Mouse (Mus musculus) embryonic facial prominence, embryonic 15.5 days (tissue): ENCODE measurements around the gene Tmem110. TPM values are rescaled to one million over a fixed set of nuclear protein-coding genes. Genes with fewer than 3 reads are reported as not detected.

Experiments used
- ATAC-seq: fragments of 200-750 bp; cut with Nextera tagmentation; 2 replicates; pipeline ENCODE4 v1.8.0; 2017; ENCODE audit warnings: low read depth, moderate TSS enrichment; ENCODE audit not compliant: insufficient number of reproducible peaks, low FRiP score, low TSS enrichment
- H3K27ac ChIP-seq: fragments of 300-500 bp; sonication (generic); replicated peaks from 2 replicates; pipeline ENCODE4 v1.5.1; 2015; ENCODE audit warnings: mild to moderate bottlenecking, inconsistent platforms
- H3K27me3 ChIP-seq: fragments of 300-500 bp; sonication (generic); 2 replicates; pipeline ENCODE4 v1.6.1; 2015; ENCODE audit warnings: inconsistent platforms
- H3K36me3 ChIP-seq: fragments of 300-500 bp; sonication (generic); 2 replicates; pipeline ENCODE4 v1.6.1; 2015; ENCODE audit warnings: mild to moderate bottlenecking, inconsistent platforms
- H3K4me1 ChIP-seq: fragments of 300-500 bp; sonication (generic); 2 replicates; pipeline ENCODE4 v1.6.1; 2015; ENCODE audit warnings: inconsistent platforms
- H3K4me2 ChIP-seq: fragments of 300-500 bp; sonication (generic); replicated peaks from 2 replicates; pipeline ENCODE4 v1.6.1; 2015; ENCODE audit warnings: mild to moderate bottlenecking, inconsistent platforms
- H3K4me3 ChIP-seq: fragments of 300-500 bp; sonication (generic); replicated peaks from 2 replicates; pipeline ENCODE4 v1.5.1; 2015; ENCODE audit warnings: mild to moderate bottlenecking, inconsistent platforms
- H3K9ac ChIP-seq: fragments of 300-500 bp; sonication (generic); 2 replicates; pipeline ENCODE4 v1.6.1; 2015; ENCODE audit warnings: inconsistent platforms
- H3K9me3 ChIP-seq: fragments of 300-500 bp; sonication (generic); replicated peaks from 2 replicates; pipeline ENCODE4 v1.6.1; 2016; ENCODE audit warnings: inconsistent platforms
- WGBS: fragments of 180-500 bp; shearing (Covaris S2); methylation state at CpG from one replicate; pipeline ENCODE4 v1.1.7; 2015; 5-methylcytosine and 5-hydroxymethylcytosine counted together
- polyA plus RNA-seq: library from polyadenylated mRNA; unstranded; fragments of >200 nt; fragmentation: Nextera tagmentation; extraction: Ambion mirVana; gene quantifications from 2 replicates; pipeline ENCODE4 v1.2.1, GENCODE M21; 2015

The Tmem110 gene
- polyA plus RNA-seq, 1 experiment from 2014 or later = 29.1 TPM

GRCm38 (mm10) chr14:30828635-30829460 lies 3.5 kb downstream of the Tmem110 start:
- Histone ChIP-seq H3K9me3 (no peaks in the 10 kb centered on the region), H3K9ac (no peak overlapping the region), H3K27ac (no peak overlapping the region), H3K4me2 (no peak overlapping the region), H3K27me3 (no peaks in the 10 kb centered on the region), H3K36me3 (no peaks in the 10 kb centered on the region), H3K4me3 (no peak overlapping the region), H3K4me1 (peaks cover 33% of the 10 kb centered on the region)
- 76% methylated on average over 11 of the region's 11 CpGs for WGBS
- ATAC-seq = no peak

GRCm38 (mm10) chr14:30837416-30837996 lies 12.1 kb downstream of the Tmem110 start:
- H3K27ac ChIP-seq = no peak overlapping the region
- no peaks in the 10 kb centered on the region for H3K27me3 ChIP-seq
- peaks cover 13% of the 10 kb centered on the region; the same call in 1 of the 2 replicates for H3K36me3 ChIP-seq
- no peak overlapping the region for H3K4me2 ChIP-seq
- H3K4me3 ChIP-seq = no peak overlapping the region
- no peaks in the 10 kb centered on the region for H3K4me1 ChIP-seq
- no peaks in the 10 kb centered on the region for H3K9me3 ChIP-seq
- 79% methylated on average over 14 of the region's 14 CpGs for WGBS
- H3K9ac ChIP-seq = no peak overlapping the region
- no peak for ATAC-seq

- no peaks in the 10 kb centered on the region for H3K9me3 ChIP-seq
- no peak overlapping the region for H3K4me3 ChIP-seq
- WGBS = 88% methylated on average over 3 of the region's 3 CpGs
- no peak overlapping the region for H3K27ac ChIP-seq
- H3K4me1 ChIP-seq = no peaks in the 10 kb centered on the region
- no peaks in the 10 kb centered on the region for H3K27me3 ChIP-seq
- 0 out of 2 replicates have a peak, but pooled peaks cover 4% of the 10 kb centered on the region for H3K36me3 ChIP-seq
- H3K9ac ChIP-seq = no peak overlapping the region
- no peak overlapping the region for H3K4me2 ChIP-seq
- ATAC-seq = no peak
These were observed 18.3 kb downstream of the Tmem110 start for GRCm38 (mm10) chr14:30843701-30844100.

GRCm38 (mm10) chr14:30850504-30850903 lies 25.1 kb downstream of the Tmem110 start:
- Histone ChIP-seq H3K36me3 (no peaks in the 10 kb centered on the region), H3K4me2 (no peak overlapping the region), H3K4me3 (no peak overlapping the region), H3K27me3 (no peaks in the 10 kb centered on the region), H3K27ac (no peak overlapping the region), H3K4me1 (no peaks in the 10 kb centered on the region), H3K9me3 (no peaks in the 10 kb centered on the region), H3K9ac (no peak overlapping the region)
- no peak for ATAC-seq
- 89% methylated on average over 5 of the region's 5 CpGs for WGBS

GRCm38 (mm10) chr14:30852325-30852724 lies 26.9 kb downstream of the Tmem110 start:
- H3K36me3 ChIP-seq = no peaks in the 10 kb centered on the region
- H3K27ac ChIP-seq = no peak overlapping the region
- WGBS = 88% methylated on average over 5 of the region's 5 CpGs
- H3K27me3 ChIP-seq = no peaks in the 10 kb centered on the region
- no peak overlapping the region for H3K4me3 ChIP-seq
- no peak overlapping the region for H3K9ac ChIP-seq
- no peak overlapping the region for H3K4me2 ChIP-seq
- H3K9me3 ChIP-seq = no peaks in the 10 kb centered on the region
- ATAC-seq = no peak
- no peaks in the 10 kb centered on the region for H3K4me1 ChIP-seq

- Histone ChIP-seq H3K36me3 (no peaks in the 10 kb centered on the region), H3K4me3 (no peak overlapping the region), H3K4me1 (no peaks in the 10 kb centered on the region), H3K4me2 (no peak overlapping the region), H3K9me3 (no peaks in the 10 kb centered on the region), H3K27me3 (no peaks in the 10 kb centered on the region), H3K9ac (no peak overlapping the region), H3K27ac (no peak overlapping the region)
- 93% methylated on average over 3 of the region's 3 CpGs for WGBS
- no peak for ATAC-seq
These were observed 29.9 kb downstream of the Tmem110 start for GRCm38 (mm10) chr14:30855316-30855715.

GRCm38 (mm10) chr14:30856885-30857507 lies 31.6 kb downstream of the Tmem110 start:
- Histone ChIP-seq H3K9me3 (no peaks in the 10 kb centered on the region), H3K4me3 (no peak overlapping the region), H3K4me1 (no peaks in the 10 kb centered on the region), H3K27ac (no peak overlapping the region), H3K36me3 (no peaks in the 10 kb centered on the region), H3K9ac (no peak overlapping the region), H3K4me2 (no peak overlapping the region), H3K27me3 (no peaks in the 10 kb centered on the region)
- WGBS = 82% methylated on average over 10 of the region's 10 CpGs
- no peak for ATAC-seq

GRCm38 (mm10) chr14:30857990-30858389 lies 32.6 kb downstream of the Tmem110 start:
- 75% methylated on average over 4 of the region's 4 CpGs for WGBS
- no peak overlapping the region for H3K27ac ChIP-seq
- no peak for ATAC-seq
- no peaks in the 10 kb centered on the region for H3K4me1 ChIP-seq
- H3K36me3 ChIP-seq = no peaks in the 10 kb centered on the region
- no peaks in the 10 kb centered on the region for H3K27me3 ChIP-seq
- H3K9ac ChIP-seq = no peak overlapping the region
- H3K4me2 ChIP-seq = no peak overlapping the region
- H3K9me3 ChIP-seq = no peaks in the 10 kb centered on the region
- H3K4me3 ChIP-seq = no peak overlapping the region

GRCm38 (mm10) chr14:30861421-30862125 lies 36.2 kb downstream of the Tmem110 start:
- Histone ChIP-seq H3K9me3 (no peaks in the 10 kb centered on the region), H3K36me3 (peaks cover 12% of the 10 kb centered on the region; the same call in 1 of the 2 replicates), H3K4me2 (no peak overlapping the region), H3K9ac (no peak overlapping the region), H3K4me1 (no peaks in the 10 kb centered on the region), H3K27ac (no peak overlapping the region), H3K27me3 (no peaks in the 10 kb centered on the region), H3K4me3 (no peak overlapping the region)
- WGBS = 72% methylated on average over 16 of the region's 16 CpGs
- no peak for ATAC-seq

- Histone ChIP-seq H3K27ac (no peak overlapping the region), H3K27me3 (no peaks in the 10 kb centered on the region), H3K9ac (no peak overlapping the region), H3K4me1 (no peaks in the 10 kb centered on the region), H3K4me3 (no peak overlapping the region), H3K4me2 (no peak overlapping the region), H3K36me3 (peaks cover 15% of the 10 kb centered on the region; the same call in 1 of the 2 replicates), H3K9me3 (no peaks in the 10 kb centered on the region)
- 73% methylated on average over 9 of the region's 9 CpGs for WGBS
- ATAC-seq = no peak
These were observed 37.0 kb downstream of the Tmem110 start for GRCm38 (mm10) chr14:30862368-30862767.

GRCm38 (mm10) chr14:30865311-30865710 lies 39.9 kb downstream of the Tmem110 start:
- Histone ChIP-seq H3K36me3 (peaks cover 21% of the 10 kb centered on the region; the same call in 1 of the 2 replicates), H3K4me3 (no peak overlapping the region), H3K27me3 (no peaks in the 10 kb centered on the region), H3K4me1 (0 out of 2 replicates have a peak, but pooled peaks cover 7% of the 10 kb centered on the region), H3K9me3 (no peaks in the 10 kb centered on the region), H3K4me2 (no peak overlapping the region), H3K9ac (no peak overlapping the region), H3K27ac (no peak overlapping the region)
- ATAC-seq = no peak
- 72% methylated on average over 3 of the region's 3 CpGs for WGBS
